Mouse (Mus musculus): ENCODE data around the gene Tle6.
"Not testable (repeated sequence)": the region's sequence is repeated elsewhere in the genome, so short reads cannot be mapped to it uniquely, and the experiment has no call there.

The Tle6 gene

GRCm38 (mm10) chr10:81600738-81601203 lies at the start of gene Tle6:
Gene Tle6 (minus strand): TSS chr10:81601073.
- DNase-seq: peak; percentile 94

- DNase-seq: peak; percentile 84
Measured at GRCm38 (mm10) chr10:81648803-81649775, 48.2 kb upstream of the Tle6 start, which contains the start of gene Gm10778. Gene Gm10778 (plus strand): TSS chr10:81649059.

GRCm38 (mm10) chr10:81646015-81646555 lies 45.2 kb upstream of the Tle6 start:
- DNase-seq: no peak

- no peak for DNase-seq
Measured at GRCm38 (mm10) chr10:81645391-81645790, 44.5 kb upstream of the Tle6 start.

GRCm38 (mm10) chr10:81644716-81645115 lies 43.8 kb upstream of the Tle6 start:
- no peak for DNase-seq

GRCm38 (mm10) chr10:81644162-81644561 lies 43.3 kb upstream of the Tle6 start:
- DNase-seq: no peak

GRCm38 (mm10) chr10:81643449-81644055 lies 42.7 kb upstream of the Tle6 start:
- DNase-seq: peak; percentile 97

- DNase-seq: no peak
Measured at GRCm38 (mm10) chr10:81642648-81643448, 42.0 kb upstream of the Tle6 start.

GRCm38 (mm10) chr10:81641978-81642647 lies 41.2 kb upstream of the Tle6 start:
- peak; percentile 62 for DNase-seq

GRCm38 (mm10) chr10:81641566-81641965 lies 40.7 kb upstream of the Tle6 start:
- no peak for DNase-seq

- not testable (repeated sequence) for DNase-seq
Measured at GRCm38 (mm10) chr10:81640825-81641224, 40.0 kb upstream of the Tle6 start.

GRCm38 (mm10) chr10:81638101-81638500 lies 37.2 kb upstream of the Tle6 start:
- no peak for DNase-seq

- no peak for DNase-seq
Measured at GRCm38 (mm10) chr10:81636338-81636737, 35.5 kb upstream of the Tle6 start.

- peak; percentile 78 for DNase-seq
Measured at GRCm38 (mm10) chr10:81633253-81634099, 32.6 kb upstream of the Tle6 start.

- no peak for DNase-seq
Measured at GRCm38 (mm10) chr10:81628390-81628789, 27.5 kb upstream of the Tle6 start, which contains the start of gene Ankrd24. Gene Ankrd24 (plus strand): TSS chr10:81628540.

- peak; percentile 60 for DNase-seq
Measured at GRCm38 (mm10) chr10:81627836-81628220, 27.0 kb upstream of the Tle6 start.

GRCm38 (mm10) chr10:81626994-81627835 lies 26.3 kb upstream of the Tle6 start, which contains the start of gene Sirt6:
Gene Sirt6 (minus strand): TSS chr10:81627797.
- DNase-seq: peak; percentile 94

- peak; percentile 45 for DNase-seq
Measured at GRCm38 (mm10) chr10:81626101-81626993, 25.5 kb upstream of the Tle6 start.

GRCm38 (mm10) chr10:81623441-81623840 lies 22.6 kb upstream of the Tle6 start:
- DNase-seq: no peak

Measured in cerebellum, adult 11 months (tissue).